Mouse (Mus musculus): Measurements from ENCODE around the gene Gm42715.

- TF ChIP-seq CTCF (IDR thresholded peaks at IDR 0.05; ENCODE audit: extremely low read depth, insufficient read length, insufficient replicate concordance, low read depth, low read length) (no peak), POLR2A (IDR thresholded peaks at IDR 0.05; ENCODE audit: low read depth, low read length) (no peak)
Measured at GRCm38 (mm10) chr7:127611561-127611960, 92.2 kb downstream of the Gm42715 start.

All from small intestine, adult 2 months (tissue).